Mouse (Mus musculus) adrenal gland, adult 8-10 months (tissue): ENCODE measurements around the gene Olfr1044. TPM values are rescaled to one million over a fixed set of nuclear protein-coding genes. Genes with fewer than 3 reads are reported as not detected.
"Not testable (repeated sequence)": the region's sequence is repeated elsewhere in the genome, so short reads cannot be mapped to it uniquely, and the experiment has no call there.

Source experiments
- DNase-seq: peaks from one replicate; pipeline ENCODE4 v3.0.0; 2022
- total RNA-seq, 4 experiments: library from RNA; stranded (reverse); gene quantifications; 2 replicates each; pipeline ENCODE4 v1.2.4; 2022

Gene Olfr1044
- not detected for total RNA-seq

- DNase-seq = no peak
Measured at GRCm38 (mm10) chr2:86177720-86178119, at the start of gene Olfr1044. Gene Olfr1044 (minus strand): TSS chr2:86177820.

GRCm38 (mm10) chr2:86219214-86219613 lies 41.6 kb upstream of the Olfr1044 start, which contains the start of gene Olfr1046:
Gene Olfr1046 (minus strand): TSS chr2:86219314.
- DNase-seq = no peak

GRCm38 (mm10) chr2:86202909-86203308 lies 25.3 kb upstream of the Olfr1044 start, which contains the start of gene Olfr1045:
Gene Olfr1045 (minus strand): TSS chr2:86203009.
- no peak for DNase-seq

- no peak for DNase-seq
Measured at GRCm38 (mm10) chr2:86195863-86196262, 18.2 kb upstream of the Olfr1044 start.

GRCm38 (mm10) chr2:86185583-86185982 lies 8.0 kb upstream of the Olfr1044 start, which contains the start of gene Olfr52:
Gene Olfr52 (minus strand): TSS chr2:86185683.
- DNase-seq = no peak

GRCm38 (mm10) chr2:86179950-86180349 lies 2.3 kb upstream of the Olfr1044 start:
- no peak for DNase-seq

- not testable (repeated sequence) for DNase-seq
Measured at GRCm38 (mm10) chr2:86175422-86175821, 2.2 kb downstream of the Olfr1044 start.

- DNase-seq = no peak
Measured at GRCm38 (mm10) chr2:86167422-86167821, 10.2 kb downstream of the Olfr1044 start, which contains the start of gene Olfr1043. Gene Olfr1043 (minus strand): TSS chr2:86167522.

- no peak for DNase-seq
Measured at GRCm38 (mm10) chr2:86161738-86162137, 15.9 kb downstream of the Olfr1044 start, which contains the start of gene Olfr1042. Gene Olfr1042 (minus strand): TSS chr2:86161838.

GRCm38 (mm10) chr2:86146632-86147031 lies 31.0 kb downstream of the Olfr1044 start, which contains the start of gene Olfr1040:
Gene Olfr1040 (minus strand): TSS chr2:86146732.
- DNase-seq = no peak

GRCm38 (mm10) chr2:86135828-86136227 lies 41.8 kb downstream of the Olfr1044 start, which contains the start of gene Olfr1039:
Gene Olfr1039 (minus strand): TSS chr2:86135928.
- no peak for DNase-seq

Other genes with a start within 250 kb of the Olfr1044 start
- gene Olfr1028, start 227.4 kb downstream of the Olfr1044 start, total RNA-seq = not detected
- not detected for gene Olfr1029, start 203.9 kb downstream of the Olfr1044 start, total RNA-seq
- gene Olfr1030, start 198.5 kb downstream of the Olfr1044 start, total RNA-seq = not detected
- not detected for gene Olfr1031, start 187.5 kb downstream of the Olfr1044 start, total RNA-seq
- not detected for gene Olfr1032, start 172.3 kb downstream of the Olfr1044 start, total RNA-seq
- 1 to 10 TPM; 1.4 to 3.2 (median 1.8) TPM for gene Olfr1033, start 157.2 kb downstream of the Olfr1044 start, total RNA-seq
- gene Olfr1034, start 132.0 kb downstream of the Olfr1044 start, total RNA-seq = under 1 TPM; 0.13 to 0.25 (median 0.14) TPM
- not detected for gene Olfr1036, start 103.8 kb downstream of the Olfr1044 start, total RNA-seq
- not detected for gene Olfr1037, start 90.4 kb downstream of the Olfr1044 start, total RNA-seq
- not detected for gene Olfr1039, start 41.9 kb downstream of the Olfr1044 start, total RNA-seq
- not detected for gene Olfr1040, start 31.1 kb downstream of the Olfr1044 start, total RNA-seq
- not detected for gene Olfr1042, start 16.0 kb downstream of the Olfr1044 start, total RNA-seq
- gene Olfr1043, start 10.3 kb downstream of the Olfr1044 start, total RNA-seq = not detected
- gene Olfr52, start 7.9 kb upstream of the Olfr1044 start, total RNA-seq = not detected
- gene Olfr1045, start 25.2 kb upstream of the Olfr1044 start, total RNA-seq = not detected
- not detected for gene Olfr1046, start 41.5 kb upstream of the Olfr1044 start, total RNA-seq
- gene Olfr1047, start 53.6 kb upstream of the Olfr1044 start, total RNA-seq = not detected
- not detected for gene Olfr1048, start 62.5 kb upstream of the Olfr1044 start, total RNA-seq
- not detected for gene Olfr1049, start 80.5 kb upstream of the Olfr1044 start, total RNA-seq
- not detected for gene Olfr1051, start 101.3 kb upstream of the Olfr1044 start, total RNA-seq
- gene Olfr1052, start 114.6 kb upstream of the Olfr1044 start, total RNA-seq = not detected
- not detected for gene Olfr1053, start 137.5 kb upstream of the Olfr1044 start, total RNA-seq
- not detected for gene Olfr1054, start 157.6 kb upstream of the Olfr1044 start, total RNA-seq
- not detected for gene Olfr1055, start 172.5 kb upstream of the Olfr1044 start, total RNA-seq
- gene Olfr1056, start 184.6 kb upstream of the Olfr1044 start, total RNA-seq = not detected
- not detected for gene Olfr1057, start 200.6 kb upstream of the Olfr1044 start, total RNA-seq
- gene Olfr1058, start 210.7 kb upstream of the Olfr1044 start, total RNA-seq = not detected
- gene Olfr1061, start 236.2 kb upstream of the Olfr1044 start, total RNA-seq = not detected
- not detected for gene Olfr1062, start 248.9 kb upstream of the Olfr1044 start, total RNA-seq